Mouse (Mus musculus): ENCODE measurements around the gene Dntt. TPM values are rescaled to one million over a fixed set of nuclear protein-coding genes. Genes with fewer than 3 reads are reported as not detected.

Gene Dntt
- total RNA-seq, 2 experiments from 2014 or later, result 0.51 to 1.8 TPM

DNA sequence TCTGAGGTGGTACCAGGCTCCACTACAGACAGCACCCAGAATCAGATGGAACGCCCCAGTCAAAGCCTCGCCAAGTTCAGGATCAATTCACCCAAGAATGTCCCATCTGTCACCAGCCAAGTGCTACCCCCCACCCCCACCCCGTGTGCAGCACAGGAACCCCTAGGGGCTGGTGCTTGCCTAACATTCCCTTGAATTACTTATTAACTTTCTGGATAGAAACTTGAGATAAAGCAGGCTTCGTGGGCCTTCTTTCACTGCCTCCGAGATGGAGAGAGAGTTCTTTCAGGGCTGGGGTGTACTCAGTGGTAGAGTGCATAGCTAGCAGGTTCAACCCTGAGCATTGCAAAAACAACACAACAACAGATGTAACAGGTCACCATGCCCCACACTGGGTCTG is 23.2 kb downstream of the Dntt start:
- no peak for ATAC-seq (ENCODE audit: poor library complexity, severe bottlenecking)

DNA sequence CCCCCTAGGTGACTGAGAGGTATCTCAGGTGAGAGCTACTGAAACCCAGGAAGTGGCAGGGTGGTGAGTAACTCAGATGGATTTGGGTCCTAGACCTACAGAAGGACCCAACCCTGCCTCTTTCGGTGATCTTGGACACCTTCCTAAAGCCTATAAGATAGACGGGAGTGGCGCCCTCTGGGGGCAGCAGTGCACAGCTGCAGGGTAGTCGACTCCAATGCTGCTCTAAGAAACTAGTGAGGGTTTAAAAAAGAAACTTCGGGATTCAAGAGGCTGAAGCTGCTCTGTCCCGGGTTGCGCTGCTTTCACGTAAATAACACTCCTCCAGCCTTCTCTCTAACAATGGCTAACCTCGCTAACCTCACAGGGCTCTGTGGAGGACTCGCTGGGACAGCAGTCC is 24.5 kb downstream of the Dntt start:
- peak; percentile 57 for ATAC-seq (ENCODE audit: poor library complexity, severe bottlenecking)

DNA sequence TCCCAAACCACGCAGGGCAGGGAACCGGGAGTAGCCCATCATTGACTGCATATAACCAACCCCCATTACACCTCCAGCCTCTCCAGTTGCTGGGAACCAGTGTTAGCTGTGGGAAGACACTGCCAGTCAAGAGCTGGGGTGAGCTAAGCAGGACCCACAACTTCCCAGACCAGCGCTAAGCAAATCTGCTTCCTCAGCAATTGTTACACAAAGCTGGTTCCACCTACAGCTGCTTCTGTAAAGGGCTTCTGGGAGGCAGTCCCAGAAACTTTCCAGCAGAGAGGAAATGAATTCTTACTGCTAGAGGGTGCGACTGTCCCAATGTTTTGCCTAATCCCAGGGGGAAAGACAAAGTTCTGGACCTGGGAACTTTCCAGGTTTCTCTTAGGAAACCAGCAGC is 25.6 kb downstream of the Dntt start:
- no peak for ATAC-seq (ENCODE audit: poor library complexity, severe bottlenecking)

DNA sequence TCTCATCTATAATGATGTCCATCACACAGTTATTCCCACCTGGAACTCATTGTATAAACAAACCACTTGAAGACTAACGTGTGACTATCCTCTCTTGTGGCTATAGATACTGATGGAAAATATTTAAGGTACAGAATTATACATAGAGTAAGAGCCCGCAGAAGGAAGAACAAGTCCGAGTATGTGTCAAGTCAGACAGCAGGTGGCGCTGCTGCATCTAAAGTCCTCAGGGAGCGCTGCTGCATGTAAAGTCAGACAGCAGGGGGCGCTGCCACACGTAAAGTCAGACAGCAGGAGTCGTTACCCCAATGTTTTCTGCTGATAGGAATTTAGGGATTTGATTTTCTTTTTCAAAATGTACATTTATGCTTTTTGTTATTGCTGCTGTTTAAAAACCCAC is 42.4 kb downstream of the Dntt start:
- ATAC-seq (ENCODE audit: poor library complexity, severe bottlenecking), result peak; percentile 97

DNA sequence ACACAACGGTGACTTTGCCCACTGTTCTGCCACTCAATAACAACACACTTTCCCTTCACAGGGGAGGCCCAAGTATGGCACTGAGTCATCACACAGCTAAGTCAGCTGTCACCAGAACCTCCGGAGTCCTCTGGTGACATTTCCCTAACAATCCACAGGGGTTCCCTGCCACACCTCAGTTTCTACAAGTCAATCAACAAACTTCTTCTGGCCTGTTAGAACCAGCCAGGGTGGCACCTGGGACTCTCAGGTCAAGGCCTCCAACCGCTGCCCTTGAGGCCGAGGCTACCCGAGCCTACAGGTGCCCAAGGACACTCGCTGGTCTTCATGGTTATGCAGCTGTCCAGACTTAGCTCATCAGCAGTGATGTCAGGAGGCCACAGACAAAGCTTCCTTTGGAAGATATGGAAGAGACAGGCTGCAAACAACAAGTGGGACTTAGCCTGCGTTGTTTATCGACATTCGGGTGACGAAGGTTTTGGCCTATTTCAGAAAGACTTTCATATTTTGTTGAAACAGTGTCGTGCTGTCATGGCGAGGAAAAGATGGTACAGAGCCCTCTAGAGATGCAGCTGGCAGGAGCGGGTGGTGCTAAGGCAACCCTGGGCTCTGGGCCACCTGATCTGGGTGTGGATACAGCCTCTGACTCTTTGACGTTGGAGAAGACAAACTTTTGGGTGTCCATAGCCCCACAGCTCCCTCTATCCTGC is 44.8 kb downstream of the Dntt start:
- no peak for ATAC-seq (ENCODE audit: poor library complexity, severe bottlenecking)

DNA sequence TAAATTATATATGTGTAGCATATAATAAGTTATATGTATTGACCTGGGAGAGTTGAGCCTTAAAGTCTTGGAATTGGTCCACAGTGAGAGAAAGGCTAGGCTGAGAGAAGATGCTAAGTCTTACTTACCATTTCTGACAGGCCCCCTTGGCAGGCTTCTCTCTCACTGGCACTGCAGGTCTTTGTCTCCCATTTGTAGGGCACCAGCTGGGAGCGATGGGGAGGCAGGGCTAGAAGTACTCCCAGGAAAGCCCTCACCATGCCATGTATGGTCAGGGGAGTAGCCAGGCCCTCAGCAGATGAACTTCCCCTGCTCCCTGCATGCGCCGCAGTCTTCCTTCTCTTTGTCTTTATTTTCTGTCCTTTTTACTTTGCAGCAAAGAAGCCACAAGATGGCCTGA is 47.8 kb downstream of the Dntt start, which contains the start of gene Opalin:
TSS of gene Opalin (minus strand) at position 208 of the 400 bp plus-strand sequence.
- ATAC-seq (ENCODE audit: poor library complexity, severe bottlenecking), result no peak

DNA sequence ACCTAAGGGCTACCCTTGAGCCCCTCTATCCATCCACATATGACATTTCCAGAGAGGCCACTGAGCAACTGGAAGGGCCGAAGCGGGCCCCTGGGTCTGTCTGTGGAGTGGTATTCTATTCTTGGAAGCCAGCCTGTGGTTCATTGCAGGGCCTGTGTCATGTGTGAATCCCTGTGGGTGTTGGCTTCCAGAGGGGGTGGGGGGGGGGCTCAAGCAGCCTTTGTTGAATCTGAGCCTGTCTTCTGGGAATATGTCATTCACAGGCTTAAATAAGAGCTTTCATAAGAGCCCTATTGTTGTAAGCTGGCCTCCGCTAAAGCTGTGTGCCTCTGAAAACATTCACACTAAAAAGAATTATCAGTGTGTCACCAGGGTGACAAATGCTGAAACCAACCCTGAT is 52.5 kb downstream of the Dntt start:
- ATAC-seq (ENCODE audit: poor library complexity, severe bottlenecking), result no peak

DNA sequence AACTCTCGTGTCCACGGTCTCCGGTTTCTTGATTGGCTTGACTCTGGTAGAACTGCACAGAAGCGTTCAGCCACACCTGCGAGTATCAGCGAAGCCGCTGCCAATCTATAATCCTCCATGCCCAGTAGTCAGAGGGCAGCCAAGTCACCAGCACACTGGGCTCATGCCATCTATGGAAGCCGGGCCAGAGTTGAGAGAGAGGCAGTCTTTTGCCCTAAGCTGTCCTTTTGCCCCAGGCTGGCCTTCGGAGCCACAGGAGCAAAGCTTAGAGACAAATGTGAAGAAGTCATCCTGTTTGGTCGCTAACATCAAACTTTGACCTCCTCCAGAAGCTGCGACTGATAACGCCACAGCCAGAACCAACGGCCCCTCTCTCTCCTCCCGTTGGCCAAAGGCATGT is 54.6 kb downstream of the Dntt start:
- ATAC-seq (ENCODE audit: poor library complexity, severe bottlenecking), result no peak

DNA sequence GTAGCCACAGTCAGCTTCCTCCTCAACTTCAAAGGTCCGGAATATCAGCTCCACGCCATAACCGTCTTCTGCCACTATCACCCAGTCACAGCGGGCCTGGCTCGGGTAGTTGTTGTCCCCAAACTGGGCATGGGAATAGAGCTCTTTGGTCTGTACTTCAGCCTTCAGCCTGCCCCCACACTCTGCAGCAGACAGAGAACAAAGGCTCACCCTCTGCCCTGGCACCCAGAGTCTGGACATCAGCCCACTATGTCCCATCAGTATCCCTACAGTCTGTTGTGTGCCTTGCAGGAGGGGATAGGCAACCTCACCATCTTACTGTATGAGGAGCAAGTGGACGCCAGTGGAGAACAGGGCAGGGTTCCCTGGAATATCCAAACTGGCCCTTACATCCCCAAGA is 57.2 kb downstream of the Dntt start:
- ATAC-seq (ENCODE audit: poor library complexity, severe bottlenecking), result no peak

DNA sequence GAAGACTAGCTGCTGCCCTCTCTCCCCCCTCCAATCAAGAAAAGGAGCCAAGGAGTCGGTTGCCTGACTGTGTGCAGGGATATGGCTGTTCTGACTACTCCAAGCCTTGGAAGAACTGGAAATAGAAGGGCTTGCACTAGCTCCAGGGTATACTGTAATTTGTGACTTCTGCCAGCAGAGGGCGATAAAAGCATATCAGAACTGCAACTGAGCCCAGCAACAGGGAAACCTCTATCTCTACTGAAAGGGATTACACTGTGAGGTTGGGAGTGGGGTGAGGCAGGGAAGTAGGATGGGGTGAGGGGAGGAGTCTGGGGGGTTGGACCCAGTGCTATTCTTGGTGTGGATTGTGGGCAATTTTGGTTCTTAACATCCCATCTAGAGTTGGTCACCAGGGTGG is 57.6 kb downstream of the Dntt start:
- ATAC-seq (ENCODE audit: poor library complexity, severe bottlenecking), result peak; percentile 70

DNA sequence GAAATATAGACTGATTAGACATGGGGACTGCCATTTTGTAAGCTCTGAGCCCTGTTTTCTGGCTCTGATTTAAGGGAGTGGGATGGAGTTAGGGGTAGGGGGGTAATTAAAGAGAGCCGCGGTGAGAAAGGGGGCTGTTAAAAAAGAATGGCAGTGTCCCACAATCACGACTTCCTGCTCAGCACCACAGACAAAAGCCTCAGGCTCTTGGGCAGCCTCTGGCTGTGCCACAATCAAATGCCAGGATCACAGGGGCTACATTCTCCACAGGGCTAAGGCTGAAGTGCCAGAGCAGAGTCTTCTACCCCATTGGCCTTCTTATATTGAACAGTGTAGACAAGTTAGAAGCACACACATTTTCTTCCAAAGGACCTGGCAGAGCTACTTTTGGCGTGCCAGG is 58.8 kb downstream of the Dntt start:
- no peak for ATAC-seq (ENCODE audit: poor library complexity, severe bottlenecking)

DNA sequence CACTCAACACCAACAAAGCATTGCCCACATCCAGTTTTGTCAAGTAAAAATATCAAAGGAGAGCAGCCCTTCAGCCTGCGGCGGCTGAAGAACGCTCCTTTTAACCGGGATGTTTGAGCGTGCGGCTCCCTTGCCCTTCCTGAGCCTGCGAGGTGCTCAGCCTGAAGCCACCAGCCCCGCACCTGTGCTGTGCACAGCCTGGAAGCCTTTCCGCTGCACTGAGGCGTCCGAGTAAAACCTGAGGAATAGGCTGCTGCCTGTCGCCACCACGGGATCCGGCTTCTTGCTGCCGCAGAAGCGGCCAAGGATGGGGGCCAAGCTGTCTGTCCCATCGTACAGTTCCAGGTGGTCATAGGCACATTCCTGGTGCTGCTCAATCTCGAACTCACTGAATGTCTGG is 59.4 kb downstream of the Dntt start:
- ATAC-seq (ENCODE audit: poor library complexity, severe bottlenecking), result no peak

DNA sequence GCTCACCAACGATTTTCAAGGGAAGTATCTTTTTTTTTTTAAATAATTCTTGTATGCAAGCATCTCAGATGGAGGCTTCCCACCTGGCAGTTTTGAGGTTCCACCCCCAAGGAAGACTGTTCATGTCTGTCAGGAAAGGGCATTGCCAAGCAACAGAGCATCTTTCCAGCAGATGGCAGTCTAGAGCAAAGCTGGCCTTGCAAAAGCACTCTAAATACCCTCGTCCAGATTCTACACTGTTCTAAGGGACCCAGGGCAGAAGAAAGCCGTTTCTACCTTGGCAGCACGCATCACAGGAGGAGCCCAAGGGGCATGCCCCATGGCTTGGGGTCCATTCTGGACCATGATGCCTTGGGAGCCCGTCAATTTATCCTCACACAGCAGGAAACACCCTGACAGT is 60.8 kb downstream of the Dntt start:
- ATAC-seq (ENCODE audit: poor library complexity, severe bottlenecking), result 0 out of 2 replicates have a peak, but pooled peaks have one; percentile 34

DNA sequence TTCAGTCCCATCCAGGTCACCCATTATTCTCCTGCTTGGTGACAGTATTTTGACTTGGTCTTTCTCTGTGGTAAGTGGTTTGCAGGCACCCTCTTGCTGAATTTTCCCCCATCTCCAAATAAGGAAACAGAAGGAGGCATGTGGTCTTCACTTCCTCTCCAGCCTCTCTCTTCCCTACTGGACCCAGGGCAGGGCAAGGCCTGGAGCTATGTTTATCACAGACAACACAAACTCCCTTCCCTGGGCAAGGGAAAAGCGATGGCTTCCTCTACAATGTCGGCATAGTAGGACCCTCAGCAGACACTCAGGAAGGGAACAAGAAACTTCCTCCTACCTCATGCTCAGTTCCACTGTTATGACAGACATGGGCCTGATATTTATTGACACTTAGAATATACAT is 62.8 kb downstream of the Dntt start:
- peak; percentile 53 for ATAC-seq (ENCODE audit: poor library complexity, severe bottlenecking)

DNA sequence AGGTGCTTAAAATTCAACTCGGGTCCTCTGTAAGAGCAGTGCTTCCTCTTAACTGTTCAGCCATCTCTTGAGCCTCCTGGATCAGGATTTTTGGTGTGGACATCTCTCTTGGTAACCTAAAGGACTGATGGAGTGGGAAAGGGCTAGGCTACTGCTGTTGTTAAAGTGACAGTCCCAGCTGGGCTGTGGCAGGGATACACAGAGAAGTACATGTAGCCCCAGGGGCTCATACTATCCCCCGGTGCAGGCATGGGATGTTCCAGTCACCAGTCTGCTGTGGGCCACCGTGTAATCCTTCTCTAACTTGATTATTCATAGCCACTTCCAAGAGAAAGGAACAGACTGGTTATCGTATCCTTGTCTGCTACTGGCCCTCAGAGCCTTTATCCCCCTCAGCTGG is 68.0 kb downstream of the Dntt start:
- no peak for ATAC-seq (ENCODE audit: poor library complexity, severe bottlenecking)

DNA sequence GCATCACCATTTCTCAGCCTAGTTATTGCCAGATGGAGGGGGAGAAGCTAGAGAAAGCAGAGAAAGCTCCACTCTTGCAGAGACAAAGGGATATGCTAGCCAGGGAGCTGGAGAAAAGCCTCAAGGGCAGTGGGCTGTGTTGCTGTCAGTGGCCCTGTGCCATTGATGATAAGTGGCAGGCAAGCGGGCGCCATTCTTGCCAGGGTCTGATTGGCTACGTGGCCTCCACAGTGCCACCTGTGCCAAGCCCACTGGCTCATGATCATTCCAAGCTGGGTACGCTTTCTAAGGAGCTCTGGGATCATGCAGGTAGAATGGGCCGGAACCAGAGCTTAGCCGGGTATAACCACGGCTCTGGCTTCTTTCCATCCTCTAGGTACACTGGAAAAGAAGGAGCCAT is 71.8 kb downstream of the Dntt start:
- no peak for ATAC-seq (ENCODE audit: poor library complexity, severe bottlenecking)

DNA sequence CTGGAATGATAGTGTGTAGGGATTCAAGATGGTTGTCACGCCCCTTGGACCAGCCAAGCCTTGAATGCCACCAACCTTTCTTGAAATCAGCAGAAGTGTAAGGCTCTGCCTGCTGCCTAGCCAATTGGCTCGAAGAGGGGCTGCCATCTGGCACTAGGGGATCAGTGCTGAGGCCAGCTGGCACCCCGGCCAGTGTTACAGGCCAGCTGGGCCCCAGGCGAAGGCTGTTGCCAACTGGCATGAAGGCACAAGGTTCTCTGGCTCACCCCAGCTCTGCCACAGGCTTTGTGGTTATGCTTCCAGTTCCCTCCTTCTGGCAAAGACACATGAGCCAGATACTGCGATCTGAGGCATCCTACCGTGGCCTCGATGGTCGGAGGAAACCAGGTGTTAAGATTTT is 72.3 kb downstream of the Dntt start:
- ATAC-seq (ENCODE audit: poor library complexity, severe bottlenecking), result no peak

DNA sequence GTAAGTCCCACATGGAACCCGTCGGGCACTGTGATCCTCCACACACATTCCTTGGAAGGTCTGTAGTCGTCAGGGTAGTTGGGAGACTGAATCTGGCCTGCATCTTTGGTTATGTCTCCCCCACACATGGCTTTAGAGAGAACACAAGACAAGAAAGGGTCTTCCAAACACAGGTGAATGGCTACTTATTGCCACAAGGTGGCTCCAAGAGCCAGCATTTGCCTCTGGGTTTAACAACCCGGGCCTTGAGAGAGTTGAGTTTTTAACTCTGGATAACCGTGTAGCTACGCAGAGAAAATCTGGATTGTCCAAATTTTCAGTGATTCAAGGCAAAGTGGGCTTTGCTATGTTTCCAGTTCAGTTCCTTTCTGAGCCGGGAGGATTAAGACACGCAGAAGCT is 75.8 kb downstream of the Dntt start:
- ATAC-seq (ENCODE audit: poor library complexity, severe bottlenecking), result no peak

DNA sequence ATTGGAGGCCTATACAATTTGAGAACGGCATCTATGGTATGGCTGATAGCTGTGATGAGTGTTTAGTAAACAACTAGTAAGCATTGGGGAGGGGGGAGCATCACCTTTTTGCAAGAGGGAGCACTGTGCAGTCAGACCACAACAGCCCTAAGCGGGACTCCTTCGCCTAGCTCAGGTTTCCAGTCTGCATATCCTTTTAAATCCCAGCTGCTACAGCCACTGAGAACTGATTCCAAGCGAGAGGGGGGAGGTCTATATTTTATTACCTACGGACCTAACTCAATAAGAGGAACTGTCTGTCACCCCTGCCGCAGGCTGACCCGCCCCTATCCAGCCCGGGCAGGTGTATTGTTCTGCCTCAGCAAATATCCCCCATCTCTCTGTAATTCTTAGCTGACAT is 78.5 kb downstream of the Dntt start:
- no peak for ATAC-seq (ENCODE audit: poor library complexity, severe bottlenecking)

DNA sequence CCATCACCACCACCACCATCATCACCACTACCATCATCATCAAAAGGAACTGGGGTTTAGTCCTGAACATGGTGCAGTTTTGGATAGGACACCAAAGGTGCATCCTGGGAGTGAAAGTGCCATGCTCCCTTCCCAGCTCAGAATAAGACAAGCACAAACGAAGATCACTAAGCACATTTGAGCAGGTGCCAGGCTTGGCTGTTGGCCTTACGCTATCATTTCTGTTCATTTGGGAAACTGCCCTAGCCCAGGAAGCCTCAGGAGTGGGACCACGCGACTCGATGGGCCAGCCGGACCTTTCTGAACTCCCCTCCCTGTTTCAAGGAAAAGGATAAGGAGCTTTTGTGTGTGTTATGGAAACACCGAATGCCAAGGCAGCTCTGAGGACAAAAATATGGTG is 79.6 kb downstream of the Dntt start:
- no peak for ATAC-seq (ENCODE audit: poor library complexity, severe bottlenecking)
